Mouse (Mus musculus) olfactory bulb, adult 2 months (tissue): ENCODE measurements around the gene Tcf7l1.

Experiments
- CTCF ChIP-seq: fragments of 200-500 bp; IDR thresholded peaks from 2 replicates; pipeline ENCODE4 v1.5.1; 2012; ENCODE audit warnings: low read depth, mild to moderate bottlenecking, low read length, moderate library complexity; ENCODE audit not compliant: insufficient read depth
- POLR2A ChIP-seq: fragments of 200-500 bp; IDR thresholded peaks from 2 replicates; pipeline ENCODE4 v1.6.1; 2012; ENCODE audit warnings: mild to moderate bottlenecking, low read depth, low read length, moderate library complexity; ENCODE audit not compliant: insufficient read depth

GRCm38 (mm10) chr6:72663000-72663399, 126.1 kb downstream of the Tcf7l1 start:
- no peak for TF ChIP-seq POLR2A
- no peak for TF ChIP-seq CTCF
